20 mouse cellular contexts compared by ENCODE assay signal in the genomic region with DNA sequence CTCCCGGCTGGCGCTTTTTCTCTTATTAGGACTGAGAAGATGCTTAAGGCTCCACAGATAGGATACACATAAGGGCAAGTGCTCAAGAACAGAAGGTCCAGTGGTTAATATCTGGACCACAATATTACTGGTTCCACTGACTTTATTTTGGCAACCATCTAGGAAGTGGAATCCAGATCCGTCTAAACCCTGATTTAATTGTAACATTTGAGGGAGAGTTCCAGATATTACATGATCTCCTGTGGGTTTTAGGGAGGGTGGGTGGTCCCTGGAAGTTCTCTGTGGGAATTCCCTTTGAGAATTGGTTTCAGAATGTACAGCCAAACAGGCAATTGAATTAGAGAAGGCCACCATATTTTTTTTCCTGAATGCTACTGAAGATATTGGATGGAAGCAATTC.
DNase-seq lines count a peak whose midpoint lies in the region; ATAC-seq and TF ChIP-seq lines count a peak whose summit lies in the region.
"Had no signal": no experiment of that assay in that cellular context is flagged by ENCODE, and none has a peak within 500 bp of the region (broad histone marks: within the 10 kb centered on the region; RNA-seq: fewer than 3 reads in every experiment).

No protein-coding gene starts in this region.

- TF ChIP-seq EP300 in heart, adult 2 months (IDR thresholded peaks at IDR 0.05; ENCODE audit: insufficient read depth, low read depth, low read length) = no peak

- H3K4me2 ChIP-seq in heart, embryonic 12.5 days = no peak overlapping the region

- no peak overlapping the region for H3K27ac ChIP-seq in heart, embryonic 12.5 days (ENCODE audit: poor library complexity, severe bottlenecking)
- no peak overlapping the region for H3K27ac ChIP-seq in heart, adult 2 months

- no peak for ATAC-seq in heart, embryonic 12.5 days (ENCODE audit: insufficient number of reproducible peaks, low FRiP score)
- ATAC-seq: activated CD4-positive, CD25-positive, alpha-beta regulatory T cell, adult 4 months; CD4-positive, CD25-positive, alpha-beta regulatory T cell, adult 4 months; Patski had no signal

- no peak for TF ChIP-seq CTCF in heart, adult 2 months (IDR thresholded peaks at IDR 0.05)

- DNase-seq in heart, adult 11 months = peak; percentile 86
- peak; percentile 32 for DNase-seq in heart, adult 8-10 months (ENCODE audit: low spot score)
- DNase-seq in heart, adult 2 months = no peak
- peak; percentile 65 for DNase-seq in skeletal muscle tissue, adult 2 months (ENCODE audit: low read depth, low spot score)
- no peak for DNase-seq in retina, embryonic 14.5 days (ENCODE audit: low spot score)
- DNase-seq: adrenal gland, adult 2 months; adrenal gland, adult 8-10 months; adrenal gland, postnatal 10 days; adrenal gland, postnatal 14 days; adrenal gland, postnatal 25 days; adrenal gland, postnatal 36 days; B cell, adult 2 months; cerebellum, adult 11 months; cerebellum, adult 11-12 months; cerebellum, adult 18-20 months had no signal

- H3K27me3 ChIP-seq in heart, embryonic 12.5 days (replicated peaks) = no peaks in the 10 kb centered on the region
- no peaks in the 10 kb centered on the region for H3K27me3 ChIP-seq in heart, adult 2 months (ENCODE audit: control insufficient read depth, insufficient read depth, low read length)
- H3K27me3 ChIP-seq: Patski had no signal

- intact Hi-C loops in heart, adult 2 months (cut with DNase I) = no loop called here

- H3K4me3 ChIP-seq in heart, embryonic 12.5 days = no peak overlapping the region
- no peak overlapping the region for H3K4me3 ChIP-seq in heart, adult 2 months

- no peaks in the 10 kb centered on the region for H3K9me3 ChIP-seq in heart, embryonic 12.5 days (replicated peaks)

- no peaks in the 10 kb centered on the region for H3K36me3 ChIP-seq in heart, embryonic 12.5 days
- no peaks in the 10 kb centered on the region for H3K36me3 ChIP-seq in heart, adult 2 months (ENCODE audit: control insufficient read depth, insufficient read depth, low read length)
- H3K36me3 ChIP-seq: G1E had no signal

- H3K4me1 ChIP-seq in heart, embryonic 12.5 days (replicated peaks) = no peaks in the 10 kb centered on the region
- peaks cover 1% of the 10 kb centered on the region; the same call in 1 of the 2 replicates for H3K4me1 ChIP-seq in heart, adult 2 months (ENCODE audit: control insufficient read depth, insufficient read depth, low read length)

- no peak for TF ChIP-seq POLR2A in heart, adult 2 months (IDR thresholded peaks at IDR 0.05; ENCODE audit: insufficient read depth, low read depth, low read length)

- 89% methylated on average over 3 of the region's 3 CpGs for WGBS in heart, embryonic 12.5 days
- WGBS in heart, adult 2 months = 71% methylated on average over 3 of the region's 3 CpGs

- no peaks in the 10 kb centered on the region for H3K79me2 ChIP-seq in heart, adult 2 months (replicated peaks; ENCODE audit: control insufficient read depth, insufficient read depth, low read length)

- H3K9ac ChIP-seq in heart, embryonic 12.5 days = no peak overlapping the region
- no peak overlapping the region for H3K9ac ChIP-seq in heart, adult 2 months (ENCODE audit: low read depth, low read length)

Comparison
In these comparisons a context has a peak if more than half of its experiments do, and no peak if none do; other contexts are left out.
1. DNase-seq: peak in heart, adult 11 months (single experiment), heart, adult 8-10 months (single experiment) and skeletal muscle tissue, adult 2 months (single experiment); none in heart, adult 2 months (0 of 2) and retina, embryonic 14.5 days (single experiment).